Mouse (Mus musculus) MEL (cell line): ENCODE measurements around the gene March6. TPM values are rescaled to one million over a fixed set of nuclear protein-coding genes. Genes with fewer than 3 reads are reported as not detected.

Experiments
- DNase-seq: peaks from one replicate; pipeline ENCODE4 v3.0.0; 2011; ENCODE audit warnings: low read depth, low spot score
- H3K27ac ChIP-seq: 2 replicates; pipeline ENCODE4 v1.5.1; 2012; ENCODE audit warnings: low read depth, mild to moderate bottlenecking, control low read depth, low read length, moderate library complexity; ENCODE audit not compliant: control insufficient read depth
- H3K27me3 ChIP-seq, 2 experiments: fragments of 150-350 bp in 1 of 2; sonication (generic) in 1 of 2; 2 replicates each; pipeline ENCODE4 v1.6.1; 2012; ENCODE audit warnings: low read length in 2 of 2, mild to moderate bottlenecking in 2 of 2, improper control_type of control experiment in 1 of 2, moderate library complexity in 1 of 2; ENCODE audit not compliant: insufficient read depth in 2 of 2, control insufficient read depth in 1 of 2
- H3K36me3 ChIP-seq, 2 experiments: 2 replicates each; pipeline ENCODE4 v1.6.1; 2012 to 2014; ENCODE audit warnings: low read length in 2 of 2, improper control_type of control experiment in 1 of 2, inconsistent platforms in 1 of 2, mild to moderate bottlenecking in 1 of 2; ENCODE audit not compliant: insufficient read depth in 2 of 2, control insufficient read depth in 1 of 2
- H3K4me1 ChIP-seq, 2 experiments: fragments of 150-350 bp in 1 of 2; sonication (generic) in 1 of 2; 2 replicates each; pipeline ENCODE4 v1.6.1; 2012; ENCODE audit warnings: low read length in 2 of 2, improper control_type of control experiment in 1 of 2, mild to moderate bottlenecking in 1 of 2; ENCODE audit not compliant: insufficient read depth in 2 of 2, control insufficient read depth in 1 of 2
- H3K4me3 ChIP-seq, 2 experiments: fragments of 150-350 bp in 1 of 2; sonication (generic) in 1 of 2; 2 replicates each; pipeline ENCODE4 v1.5.1; 2012; ENCODE audit warnings: low read depth in 2 of 2, low read length in 2 of 2, mild to moderate bottlenecking in 2 of 2, moderate library complexity in 2 of 2, control low read depth in 1 of 2, improper control_type of control experiment in 1 of 2; ENCODE audit not compliant: control insufficient read depth in 1 of 2, insufficient read depth in 1 of 2
- H3K79me2 ChIP-seq: 2 replicates; pipeline ENCODE4 v1.6.1; 2012; ENCODE audit warnings: mild to moderate bottlenecking, low read length, moderate library complexity; ENCODE audit not compliant: control insufficient read depth, poor library complexity, insufficient read depth
- H3K9ac ChIP-seq: 2 replicates; pipeline ENCODE4 v1.6.1; 2012; ENCODE audit warnings: low read depth, mild to moderate bottlenecking, control low read depth, low read length, moderate library complexity; ENCODE audit not compliant: control insufficient read depth, poor library complexity, severe bottlenecking
- H3K9me3 ChIP-seq: fragments of 150-350 bp; sonication (generic); replicated peaks from 2 replicates; pipeline ENCODE4 v1.6.1; 2012; ENCODE audit warnings: mild to moderate bottlenecking, low read length, improper control_type of control experiment, moderate library complexity; ENCODE audit not compliant: insufficient read depth
- BHLHE40 ChIP-seq: IDR thresholded peaks from 2 replicates; pipeline ENCODE4 v1.6.1; 2012; ENCODE audit warnings: low read depth, mild to moderate bottlenecking, inconsistent platforms, low read length, improper control_type of control experiment, borderline replicate concordance
- CHD1 ChIP-seq: IDR thresholded peaks from 2 replicates; pipeline ENCODE4 v1.6.1; 2012; ENCODE audit warnings: low read depth, mild to moderate bottlenecking, inconsistent platforms, low read length, improper control_type of control experiment
- CHD2 ChIP-seq: IDR thresholded peaks from 2 replicates; pipeline ENCODE4 v1.6.1; 2011; ENCODE audit warnings: low read length, improper control_type of control experiment
- CTCF ChIP-seq, 3 experiments: IDR thresholded peaks in 2 of 3; conservative IDR thresholded peaks in 1 of 3; 2 replicates each; pipeline ENCODE4 v1.5.1; 2011 to 2012; ENCODE audit warnings: low read length in 3 of 3, low read depth in 2 of 3, mild to moderate bottlenecking in 2 of 3, improper control_type of control experiment in 1 of 3, inconsistent platforms in 1 of 3, mixed read lengths in 1 of 3, moderate library complexity in 1 of 3; ENCODE audit not compliant: control insufficient read depth in 1 of 3, insufficient read depth in 1 of 3, poor library complexity in 1 of 3, severe bottlenecking in 1 of 3
- E2F4 ChIP-seq: IDR thresholded peaks from 2 replicates; pipeline ENCODE4 v1.6.1; 2011; ENCODE audit warnings: low read depth, low read length, improper control_type of control experiment, borderline replicate concordance
- ELF1 ChIP-seq: IDR thresholded peaks from 2 replicates; pipeline ENCODE4 v1.6.1; 2014; ENCODE audit warnings: low read depth, mild to moderate bottlenecking, inconsistent platforms, low read length, improper control_type of control experiment, moderate library complexity
- EP300 ChIP-seq, 2 experiments: IDR thresholded peaks; 2 replicates each; pipeline ENCODE4 v1.6.1; 2011; ENCODE audit warnings: improper control_type of control experiment in 2 of 2, low read length in 2 of 2, low read depth in 1 of 2, mild to moderate bottlenecking in 1 of 2
- ETS1 ChIP-seq: IDR thresholded peaks from 2 replicates; pipeline ENCODE4 v1.6.1; 2012; ENCODE audit warnings: low read depth, mild to moderate bottlenecking, inconsistent platforms, low read length, improper control_type of control experiment, moderate library complexity
- GATA1 ChIP-seq: IDR thresholded peaks from 2 replicates; pipeline ENCODE4 v1.6.1; 2011; ENCODE audit warnings: low read depth, low read length, improper control_type of control experiment
- MXI1 ChIP-seq: IDR thresholded peaks from 2 replicates; pipeline ENCODE4 v1.6.1; 2011; ENCODE audit warnings: mild to moderate bottlenecking, low read depth, low read length, improper control_type of control experiment
- MYC ChIP-seq: IDR thresholded peaks from 2 replicates; pipeline ENCODE4 v1.6.1; 2011; ENCODE audit warnings: low read depth, mild to moderate bottlenecking, low read length, improper control_type of control experiment, moderate library complexity
- NELFE ChIP-seq: IDR thresholded peaks from 2 replicates; pipeline ENCODE4 v1.6.1; 2011; ENCODE audit warnings: low read depth, low read length, improper control_type of control experiment
- POLR2AphosphoS2 ChIP-seq: IDR thresholded peaks from 2 replicates; pipeline ENCODE4 v1.6.1; 2011; ENCODE audit warnings: low read length, improper control_type of control experiment
- RAD21 ChIP-seq: IDR thresholded peaks from 2 replicates; pipeline ENCODE4 v1.6.1; 2011; ENCODE audit warnings: mild to moderate bottlenecking, low read depth, low read length, improper control_type of control experiment
- SIN3A ChIP-seq: IDR thresholded peaks from 2 replicates; pipeline ENCODE4 v1.6.1; 2012; ENCODE audit warnings: low read length, improper control_type of control experiment, inconsistent platforms
- SMC3 ChIP-seq: IDR thresholded peaks from 2 replicates; pipeline ENCODE4 v1.6.1; 2011; ENCODE audit warnings: low read depth, low read length, improper control_type of control experiment
- TAL1 ChIP-seq: IDR thresholded peaks from 2 replicates; pipeline ENCODE4 v1.6.1; 2012; ENCODE audit warnings: mild to moderate bottlenecking, inconsistent platforms, low read length, moderate library complexity, mixed read lengths
- TCF12 ChIP-seq: IDR thresholded peaks from 2 replicates; pipeline ENCODE4 v1.6.1; 2014; ENCODE audit warnings: low read depth, mild to moderate bottlenecking, inconsistent platforms, low read length, improper control_type of control experiment, moderate library complexity
- UBTF ChIP-seq: IDR thresholded peaks from 2 replicates; pipeline ENCODE4 v1.6.1; 2012; ENCODE audit warnings: low read depth, mild to moderate bottlenecking, inconsistent platforms, low read length, improper control_type of control experiment, moderate library complexity, borderline replicate concordance; ENCODE audit not compliant: insufficient read depth
- USF1 ChIP-seq: IDR thresholded peaks from 2 replicates; pipeline ENCODE4 v1.6.1; 2014; ENCODE audit warnings: low read depth, mild to moderate bottlenecking, inconsistent platforms, low read length, improper control_type of control experiment, moderate library complexity
- USF2 ChIP-seq, 2 experiments: IDR thresholded peaks; 2 replicates each; pipeline ENCODE4 v1.6.1; 2011 to 2012; ENCODE audit warnings: improper control_type of control experiment in 2 of 2, low read length in 2 of 2, borderline replicate concordance in 1 of 2, inconsistent platforms in 1 of 2, low read depth in 1 of 2, mild to moderate bottlenecking in 1 of 2; ENCODE audit not compliant: insufficient read depth in 1 of 2
- ZC3H11A ChIP-seq: IDR thresholded peaks from 2 replicates; pipeline ENCODE4 v1.6.1; 2012; ENCODE audit warnings: low read depth, mild to moderate bottlenecking, inconsistent platforms, low read length, improper control_type of control experiment
- ZMIZ1 ChIP-seq: IDR thresholded peaks from 2 replicates; pipeline ENCODE4 v1.6.1; 2012; ENCODE audit warnings: low read depth, mild to moderate bottlenecking, inconsistent platforms, low read length, improper control_type of control experiment, moderate library complexity
- ZNF384 ChIP-seq: IDR thresholded peaks from 2 replicates; pipeline ENCODE4 v1.6.1; 2012; ENCODE audit warnings: low read depth, mild to moderate bottlenecking, inconsistent platforms, low read length, improper control_type of control experiment
- polyA plus RNA-seq, 2 experiments: library from polyadenylated mRNA; stranded (reverse) in 1 of 2; unstranded in 1 of 2; fragments of >175 nt in 1 of 2; fragments of >200 nt in 1 of 2; gene quantifications; 2 replicates each; pipeline versions ENCODE4 v1.2.1 to v1.2.4; 2012; ENCODE audit warnings: low replicate concordance in 2 of 2, low read depth in 1 of 2; ENCODE audit not compliant: insufficient read length in 2 of 2, insufficient read depth in 1 of 2, missing spikeins in 1 of 2
- total RNA-seq: library from RNA; depleted of rRNA; stranded (reverse); fragments of 300-350 nt; gene quantifications from 2 replicates; pipeline ENCODE4 v1.2.3, GENCODE M21; 2012

The March6 gene
- total and polyA plus RNA-seq, 3 experiments, result 37.9 to 114 (median 62.5) TPM

DNA sequence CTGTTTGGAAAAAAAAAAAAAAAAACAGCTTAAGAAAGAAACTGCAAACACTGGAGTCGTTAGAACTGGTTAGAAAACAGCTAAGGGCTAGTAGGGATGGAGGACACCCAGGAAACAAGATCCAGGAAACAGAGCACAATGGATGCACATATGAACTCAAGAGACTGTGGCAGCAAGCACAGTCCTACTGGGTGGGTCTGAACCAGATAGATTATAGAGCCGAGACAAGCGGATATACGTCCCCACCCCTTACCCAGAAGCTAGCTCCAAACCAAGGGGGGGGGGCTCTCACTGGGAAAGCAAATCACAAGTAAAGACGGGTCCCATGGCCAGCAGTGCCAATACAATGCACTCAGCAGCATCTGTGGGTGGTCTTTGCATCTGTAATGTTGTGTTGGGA, 11.9 kb downstream of the March6 start:
- Histone ChIP-seq H3K27me3 (no peaks in the 10 kb centered on the region), H3K27ac (no peak overlapping the region), H3K79me2 (peaks cover 74% of the 10 kb centered on the region), H3K9me3 (no peaks in the 10 kb centered on the region), H3K36me3 (peaks cover 0 to 71% of the 10 kb centered on the region in 2 experiments; a peak in 3 of 4 replicates), H3K4me1 (peaks cover 24 to 31% of the 10 kb centered on the region in 2 experiments), H3K4me3 (no peak overlapping the region), H3K9ac (no peak overlapping the region)
- TF ChIP-seq CHD2 (no peak), ZMIZ1 (no peak), POLR2AphosphoS2 (no peak), TAL1 (no peak), CTCF (IDR thresholded peaks at IDR 0.05 in 2 of 3, conservative IDR thresholded peaks at IDR 0.05 in 1 of 3; ENCODE audit: control insufficient read depth in 1 of 3, insufficient read depth in 1 of 3, low read depth in 2 of 3, low read length in 3 of 3, poor library complexity in 1 of 3, severe bottlenecking in 1 of 3) (no peak), EP300 (IDR thresholded peaks at IDR 0.05; ENCODE audit: low read depth in 1 of 2, low read length in 2 of 2) (no peak), GATA1 (no peak), SIN3A (no peak), USF2 (IDR thresholded peaks at IDR 0.05; ENCODE audit: borderline replicate concordance in 1 of 2, insufficient read depth in 1 of 2, low read depth in 1 of 2, low read length in 2 of 2) (no peak), ZC3H11A (no peak)
- DNase-seq, result no peak

DNA sequence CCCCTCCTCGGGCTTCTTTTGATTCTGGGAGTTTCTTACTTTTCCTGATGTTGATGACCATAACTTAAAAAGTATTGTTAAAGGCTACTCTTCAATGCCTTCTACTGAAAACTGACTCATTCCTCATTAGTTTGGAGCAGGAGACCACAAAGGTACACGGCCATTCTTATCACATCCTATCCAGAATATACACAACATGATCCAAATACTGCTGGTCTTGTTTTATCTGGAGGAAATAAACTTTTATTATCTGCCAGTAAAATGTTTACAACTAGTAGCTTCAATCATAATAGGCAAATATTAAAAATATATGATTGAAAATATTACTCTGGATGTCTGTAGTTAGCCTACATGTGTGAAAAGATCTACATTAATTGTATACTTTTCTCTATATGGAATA, 12.5 kb downstream of the March6 start:
- Histone ChIP-seq H3K9ac (no peak overlapping the region), H3K4me1 (peaks cover 24 to 31% of the 10 kb centered on the region in 2 experiments)
- TF ChIP-seq ZNF384 (no peak; the same call in 1 of the 2 replicates), ETS1 (peak; percentile 54; the same call in 1 of the 2 replicates), TCF12 (peak; percentile 69), USF1 (no peak), GATA1 (peak; percentile 82), EP300 (IDR thresholded peaks at IDR 0.05; ENCODE audit: low read depth in 1 of 2, low read length in 2 of 2) (peak; percentile 73 to 89), TAL1 (peak; percentile 58)

DNA sequence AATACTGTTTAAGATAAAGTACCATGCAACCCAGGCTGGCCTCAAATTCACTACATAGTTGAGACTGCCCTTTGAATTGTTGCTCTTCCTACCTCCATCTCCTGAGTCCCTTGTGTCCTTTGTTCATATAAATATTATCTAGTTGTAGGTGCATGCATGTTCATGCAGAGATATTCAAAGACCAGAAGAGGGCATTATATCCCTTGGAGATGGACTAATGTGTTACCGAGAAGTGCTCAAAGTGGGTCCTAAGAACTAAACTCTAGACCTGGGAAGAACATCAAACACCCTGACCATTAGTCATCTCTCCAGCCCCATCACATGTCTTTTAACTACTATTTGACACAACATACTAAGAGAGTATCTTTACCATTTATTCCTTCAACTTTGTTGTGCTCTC, 13.7 kb downstream of the March6 start:
- Histone ChIP-seq H3K4me3 (no peak overlapping the region), H3K9ac (no peak overlapping the region), H3K79me2 (peaks cover 72% of the 10 kb centered on the region), H3K4me1 (peaks cover 24 to 38% of the 10 kb centered on the region in 2 experiments), H3K9me3 (no peaks in the 10 kb centered on the region), H3K27me3 (no peaks in the 10 kb centered on the region), H3K36me3 (peaks cover 0 to 68% of the 10 kb centered on the region in 2 experiments), H3K27ac (no peak overlapping the region)
- DNase-seq, result peak; percentile 41
- TF ChIP-seq UBTF (no peak), CHD1 (no peak), MYC (no peak), MXI1 (no peak), ZC3H11A (peak; percentile 63), NELFE (no peak), SMC3 (peak; percentile 55), E2F4 (no peak), SIN3A (no peak), POLR2AphosphoS2 (no peak), CTCF (IDR thresholded peaks at IDR 0.05 in 2 of 3, conservative IDR thresholded peaks at IDR 0.05 in 1 of 3; ENCODE audit: control insufficient read depth in 1 of 3, insufficient read depth in 1 of 3, low read depth in 2 of 3, low read length in 3 of 3, poor library complexity in 1 of 3, severe bottlenecking in 1 of 3) (peak in 1 of 3 experiments; percentile 57; a peak in 3 of 6 replicates), BHLHE40 (no peak), RAD21 (peak; percentile 55), ELF1 (no peak), TAL1 (no peak)

More for the DNA sequence above, 12.5 kb downstream of the March6 start:
- peak; percentile 50 for DNase-seq
- Histone ChIP-seq H3K36me3 (peaks cover 0 to 71% of the 10 kb centered on the region in 2 experiments; a peak in 3 of 4 replicates), H3K9me3 (no peaks in the 10 kb centered on the region), H3K79me2 (peaks cover 73% of the 10 kb centered on the region), H3K4me3 (no peak overlapping the region), H3K27ac (no peak overlapping the region), H3K27me3 (no peaks in the 10 kb centered on the region)
